Mouse (Mus musculus): ENCODE results near the gene Blm. TPM values are rescaled to one million over a fixed set of nuclear protein-coding genes. Genes with fewer than 3 reads are reported as not detected.

The Blm gene
- polyA plus RNA-seq, 1 experiment = 0.75 TPM

- no peak for TF ChIP-seq CTCF (IDR thresholded peaks at IDR 0.05; ENCODE audit: insufficient read depth, low read length)
- TF ChIP-seq POLR2A (IDR thresholded peaks at IDR 0.05; ENCODE audit: borderline replicate concordance, extremely low read depth, low read depth, low read length) = no peak
- H3K4me1 ChIP-seq (ENCODE audit: control insufficient read depth, insufficient read depth, low read length) = no peaks in the 10 kb centered on the region; the same call in 1 of the 2 replicates
- no peak overlapping the region for H3K4me3 ChIP-seq (replicated peaks; ENCODE audit: extremely low read depth, low read depth, low read length)
- 77% methylated on average over 3 of the region's 3 CpGs for WGBS
- DNase-seq = no peak
Observed at GRCm38 (mm10) chr7:80504920-80505319, 30.0 kb downstream of the Blm start.

- no peaks in the 10 kb centered on the region; the same call in 1 of the 2 replicates for H3K4me1 ChIP-seq (ENCODE audit: control insufficient read depth, insufficient read depth, low read length)
- no peak for TF ChIP-seq CTCF (IDR thresholded peaks at IDR 0.05; ENCODE audit: insufficient read depth, low read length)
- no peak for TF ChIP-seq POLR2A (IDR thresholded peaks at IDR 0.05; ENCODE audit: borderline replicate concordance, extremely low read depth, low read depth, low read length)
- DNase-seq = no peak
- H3K4me3 ChIP-seq (replicated peaks; ENCODE audit: extremely low read depth, low read depth, low read length) = no peak overlapping the region
- 69% methylated on average over 7 of the region's 7 CpGs for WGBS
Observed at GRCm38 (mm10) chr7:80501006-80501405, 33.9 kb downstream of the Blm start.

GRCm38 (mm10) chr7:80500099-80500498 is 34.8 kb downstream of the Blm start:
- no peaks in the 10 kb centered on the region for H3K4me1 ChIP-seq (ENCODE audit: control insufficient read depth, insufficient read depth, low read length)
- TF ChIP-seq POLR2A (IDR thresholded peaks at IDR 0.05; ENCODE audit: borderline replicate concordance, extremely low read depth, low read depth, low read length) (no peak), CTCF (IDR thresholded peaks at IDR 0.05; ENCODE audit: insufficient read depth, low read length) (no peak)
- no peak for DNase-seq

GRCm38 (mm10) chr7:80499190-80499962 is 35.5 kb downstream of the Blm start:
- DNase-seq = no peak
- H3K4me3 ChIP-seq (replicated peaks; ENCODE audit: extremely low read depth, low read depth, low read length) = no peak overlapping the region
- WGBS = 70% methylated on average over 9 of the region's 9 CpGs
- TF ChIP-seq POLR2A (IDR thresholded peaks at IDR 0.05; ENCODE audit: borderline replicate concordance, extremely low read depth, low read depth, low read length) (no peak), CTCF (IDR thresholded peaks at IDR 0.05; ENCODE audit: insufficient read depth, low read length) (no peak)
- H3K4me1 ChIP-seq (ENCODE audit: control insufficient read depth, insufficient read depth, low read length) = no peaks in the 10 kb centered on the region

More at GRCm38 (mm10) chr7:80500099-80500498, 34.8 kb downstream of the Blm start:
- H3K4me3 ChIP-seq (replicated peaks; ENCODE audit: extremely low read depth, low read depth, low read length) = no peak overlapping the region

GRCm38 (mm10) chr7:80496656-80497055 is 38.3 kb downstream of the Blm start:
- WGBS = 88% methylated on average over 3 of the region's 3 CpGs
- TF ChIP-seq CTCF (IDR thresholded peaks at IDR 0.05; ENCODE audit: insufficient read depth, low read length) (no peak), POLR2A (IDR thresholded peaks at IDR 0.05; ENCODE audit: borderline replicate concordance, extremely low read depth, low read depth, low read length) (no peak)
- no peaks in the 10 kb centered on the region for H3K4me1 ChIP-seq (ENCODE audit: control insufficient read depth, insufficient read depth, low read length)
- no peak for DNase-seq
- no peak overlapping the region for H3K4me3 ChIP-seq (replicated peaks; ENCODE audit: extremely low read depth, low read depth, low read length)

- DNase-seq = no peak
- TF ChIP-seq POLR2A (IDR thresholded peaks at IDR 0.05; ENCODE audit: borderline replicate concordance, extremely low read depth, low read depth, low read length) (no peak), CTCF (IDR thresholded peaks at IDR 0.05; ENCODE audit: insufficient read depth, low read length) (no peak)
- Histone ChIP-seq H3K4me1 (ENCODE audit: control insufficient read depth, insufficient read depth, low read length) (no peaks in the 10 kb centered on the region), H3K4me3 (replicated peaks; ENCODE audit: extremely low read depth, low read depth, low read length) (no peak overlapping the region)
- 57% methylated on average over 6 of the region's 6 CpGs for WGBS
Observed at GRCm38 (mm10) chr7:80495210-80495609, 39.7 kb downstream of the Blm start.

GRCm38 (mm10) chr7:80491995-80492394 is 42.9 kb downstream of the Blm start:
- no peak overlapping the region for H3K4me3 ChIP-seq (replicated peaks; ENCODE audit: extremely low read depth, low read depth, low read length)
- no peak for DNase-seq
- H3K4me1 ChIP-seq (ENCODE audit: control insufficient read depth, insufficient read depth, low read length) = no peaks in the 10 kb centered on the region
- TF ChIP-seq POLR2A (IDR thresholded peaks at IDR 0.05; ENCODE audit: borderline replicate concordance, extremely low read depth, low read depth, low read length) = no peak
- TF ChIP-seq CTCF (IDR thresholded peaks at IDR 0.05; ENCODE audit: insufficient read depth, low read length) = no peak
- 94% methylated on average over 3 of the region's 3 CpGs for WGBS

- 78% methylated on average over 3 of the region's 3 CpGs for WGBS
- no peak for DNase-seq
- Histone ChIP-seq H3K4me3 (replicated peaks; ENCODE audit: extremely low read depth, low read depth, low read length) (no peak overlapping the region), H3K4me1 (ENCODE audit: control insufficient read depth, insufficient read depth, low read length) (no peaks in the 10 kb centered on the region)
- TF ChIP-seq POLR2A (IDR thresholded peaks at IDR 0.05; ENCODE audit: borderline replicate concordance, extremely low read depth, low read depth, low read length) (no peak), CTCF (IDR thresholded peaks at IDR 0.05; ENCODE audit: insufficient read depth, low read length) (no peak)
Observed at GRCm38 (mm10) chr7:80491086-80491485, 43.8 kb downstream of the Blm start.

- TF ChIP-seq POLR2A (IDR thresholded peaks at IDR 0.05; ENCODE audit: borderline replicate concordance, extremely low read depth, low read depth, low read length) = no peak
- no peak for TF ChIP-seq CTCF (IDR thresholded peaks at IDR 0.05; ENCODE audit: insufficient read depth, low read length)
- WGBS = 98% methylated on average over 2 of the region's 2 CpGs
Observed at GRCm38 (mm10) chr7:80490351-80490750, 44.6 kb downstream of the Blm start.

GRCm38 (mm10) chr7:80489445-80489844 is 45.5 kb downstream of the Blm start:
- DNase-seq = no peak
- no peaks in the 10 kb centered on the region for H3K4me1 ChIP-seq (ENCODE audit: control insufficient read depth, insufficient read depth, low read length)
- no peak overlapping the region for H3K4me3 ChIP-seq (replicated peaks; ENCODE audit: extremely low read depth, low read depth, low read length)
- TF ChIP-seq CTCF (IDR thresholded peaks at IDR 0.05; ENCODE audit: insufficient read depth, low read length) (no peak), POLR2A (IDR thresholded peaks at IDR 0.05; ENCODE audit: borderline replicate concordance, extremely low read depth, low read depth, low read length) (no peak)
- 64% methylated on average over 1 of the region's 1 CpGs for WGBS

More at GRCm38 (mm10) chr7:80490351-80490750, 44.6 kb downstream of the Blm start:
- H3K4me3 ChIP-seq (replicated peaks; ENCODE audit: extremely low read depth, low read depth, low read length) = no peak overlapping the region
- DNase-seq = no peak
- no peaks in the 10 kb centered on the region for H3K4me1 ChIP-seq (ENCODE audit: control insufficient read depth, insufficient read depth, low read length)

Data from lung, adult 2 months (tissue).